Mouse (Mus musculus) left cerebral cortex, adult 8-10 months (tissue): ENCODE measurements at regions not wholly inside any gene's neighbourhood (a gene's known extent, or its start where the extent isn't known, plus 50 kb on each side); places are given as distances from the start of the nearest gene placed in this dataset.

Source experiments
- DNase-seq, 2 experiments: peaks; one replicate each; pipeline ENCODE4 v3.0.0; 2022; ENCODE audit warnings: low spot score in 2 of 2

DNA sequence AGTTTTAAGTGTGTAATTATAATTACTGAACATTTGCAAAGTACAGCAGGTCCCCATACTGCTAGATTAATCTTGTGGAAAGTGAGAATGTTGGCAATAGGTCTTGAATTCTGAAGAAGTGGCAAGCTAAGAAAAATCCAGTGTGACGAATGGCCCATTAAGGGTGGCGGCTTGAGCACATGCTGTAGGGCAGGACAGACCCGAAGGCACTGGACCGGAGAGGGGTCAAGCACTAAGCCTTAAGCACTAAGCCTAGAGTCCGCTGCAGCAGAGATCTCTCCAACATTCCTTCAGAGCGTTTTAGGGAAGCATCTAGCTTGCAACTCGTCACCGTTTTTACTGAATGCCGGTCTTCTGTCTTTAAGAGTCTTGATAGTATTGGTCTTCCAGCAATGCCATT, 105.6 kb downstream of the Aldh8a1 start:
- DNase-seq: no peak

DNA sequence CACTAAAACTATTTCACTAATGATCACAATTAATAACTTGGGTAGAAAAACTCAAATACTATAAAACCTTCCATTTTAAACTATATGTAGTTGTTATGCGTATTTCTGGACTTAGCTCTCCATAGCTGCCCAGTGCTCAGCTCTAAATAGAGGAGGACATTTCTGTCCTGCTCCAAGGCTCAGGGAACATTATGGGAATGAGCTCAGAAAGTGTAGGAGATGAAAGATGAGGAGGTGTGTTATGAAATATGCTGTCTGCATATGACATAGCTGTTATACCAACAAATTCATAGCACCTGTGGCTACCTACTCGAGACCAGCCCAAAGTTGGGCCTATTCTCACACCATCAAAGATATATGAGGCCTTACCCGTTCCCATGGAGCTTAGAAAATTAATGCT, 106.3 kb downstream of the Aldh8a1 start:
- no peak for DNase-seq

DNA sequence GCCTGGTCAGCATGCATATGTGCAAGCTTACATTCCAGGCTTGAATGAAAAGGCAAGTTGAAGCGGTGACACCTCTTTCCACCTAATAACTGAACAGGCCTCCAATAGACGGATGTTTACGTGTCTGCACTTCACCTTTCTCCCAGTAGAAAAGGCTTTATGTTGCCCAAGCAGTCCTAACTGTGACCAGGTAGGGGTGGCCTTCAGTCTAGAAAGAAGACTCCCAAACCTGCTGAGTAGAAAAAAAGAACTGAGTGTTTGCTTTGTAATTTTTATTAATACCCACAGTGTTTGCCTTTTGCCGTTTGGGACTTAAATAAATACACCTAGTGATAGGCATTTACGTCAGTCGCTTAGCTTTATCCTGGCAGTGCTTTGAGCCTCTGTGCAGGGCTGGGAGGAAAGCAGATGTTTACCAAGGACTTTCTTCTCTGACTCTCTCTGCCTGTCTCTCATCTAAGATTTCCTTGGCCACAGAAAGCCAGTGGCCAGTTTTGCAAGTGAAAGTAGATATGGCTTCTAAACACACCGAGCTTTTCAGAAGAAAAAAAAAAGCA, 104.5 kb upstream of the 1700020N01Rik start:
- no peak for DNase-seq

DNA sequence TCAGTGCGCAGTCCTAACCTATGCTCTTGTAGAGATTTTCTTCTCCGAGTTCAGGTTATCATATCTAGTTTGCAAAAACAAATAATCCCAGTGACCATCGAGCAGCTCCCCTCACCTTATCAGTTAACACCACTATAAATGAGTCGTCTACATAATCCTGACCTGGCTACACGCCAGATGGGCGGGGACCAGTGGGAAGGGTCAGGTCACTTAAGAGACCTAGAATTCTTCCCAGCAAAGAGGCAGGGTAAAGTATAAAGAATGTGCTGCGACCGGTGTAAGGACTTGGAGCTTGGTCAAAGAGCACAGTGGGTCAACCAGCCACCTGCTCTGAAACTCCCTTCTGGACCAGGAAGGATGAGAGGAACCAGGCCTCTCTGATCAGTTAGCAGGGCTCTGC, 102.0 kb upstream of the 1700020N01Rik start:
- DNase-seq: no peak

DNA sequence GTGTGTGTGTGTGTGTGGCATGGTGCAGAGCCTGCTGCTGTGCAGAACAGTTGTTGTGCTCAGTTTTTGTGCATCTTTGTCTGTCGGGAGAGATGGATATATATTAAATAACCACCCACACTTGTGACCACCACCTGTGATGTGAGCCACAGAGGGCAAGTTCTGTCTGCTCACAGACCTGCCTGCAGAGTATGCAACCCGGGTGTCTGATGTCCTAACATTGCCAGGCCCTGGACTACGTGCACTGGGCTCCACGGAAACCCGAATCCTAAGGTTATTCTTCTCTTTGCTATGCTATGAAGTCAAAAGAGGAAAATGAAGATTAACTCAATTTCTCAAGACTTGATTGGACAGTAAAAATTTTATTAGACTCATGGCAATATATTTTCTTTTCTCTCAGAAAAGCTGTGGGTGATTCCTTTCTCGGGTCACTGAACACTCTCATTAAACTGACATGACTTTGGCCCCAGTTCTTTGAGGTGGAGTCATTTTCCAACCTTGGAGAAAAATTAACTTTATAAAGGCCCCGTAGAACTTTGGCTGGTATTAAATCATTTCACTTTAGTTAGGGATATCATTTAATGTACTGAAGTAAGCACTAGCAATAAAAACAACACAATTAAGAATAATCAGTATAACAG, 100.6 kb upstream of the 1700020N01Rik start:
- DNase-seq: no peak

DNA sequence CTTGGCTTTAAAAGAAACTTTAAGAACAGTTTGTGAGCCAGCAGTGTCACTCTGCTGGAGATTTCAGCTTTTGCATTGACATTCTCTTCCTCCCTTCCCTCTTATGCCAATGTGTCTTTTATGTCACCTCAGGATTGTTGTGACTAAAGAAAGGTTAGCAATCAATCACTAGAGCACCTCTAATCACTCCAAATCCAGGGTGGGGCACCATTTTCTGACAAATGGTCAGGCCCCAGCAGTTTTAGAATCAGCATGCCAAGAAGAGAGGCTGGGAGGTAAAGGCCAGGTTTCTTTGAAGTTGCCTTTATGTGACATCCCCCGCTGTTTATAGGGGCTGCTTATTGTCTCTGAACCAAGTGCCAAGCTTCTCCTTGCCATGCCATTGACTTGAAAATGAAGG, 98.4 kb upstream of the 1700020N01Rik start:
- DNase-seq: no peak

DNA sequence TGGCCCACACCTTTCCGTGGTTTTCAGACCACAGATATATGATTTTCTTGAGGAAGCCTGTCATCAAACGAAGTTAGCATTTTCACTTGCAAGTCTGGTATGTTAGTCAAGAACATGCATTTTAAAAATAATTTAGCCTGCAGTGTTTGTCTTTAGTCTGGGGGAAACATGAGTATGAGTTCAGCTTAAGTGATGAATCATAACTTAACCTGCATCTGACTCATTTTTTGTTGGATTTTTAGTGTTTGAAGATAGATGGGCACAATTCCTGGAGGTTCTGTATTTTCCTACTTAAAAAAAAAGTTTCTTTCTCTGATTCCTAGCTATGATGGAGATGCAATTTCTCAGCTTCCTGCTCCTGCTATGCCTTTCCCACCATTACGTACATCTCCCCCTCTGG, 95.8 kb upstream of the 1700020N01Rik start:
- DNase-seq: no peak

DNA sequence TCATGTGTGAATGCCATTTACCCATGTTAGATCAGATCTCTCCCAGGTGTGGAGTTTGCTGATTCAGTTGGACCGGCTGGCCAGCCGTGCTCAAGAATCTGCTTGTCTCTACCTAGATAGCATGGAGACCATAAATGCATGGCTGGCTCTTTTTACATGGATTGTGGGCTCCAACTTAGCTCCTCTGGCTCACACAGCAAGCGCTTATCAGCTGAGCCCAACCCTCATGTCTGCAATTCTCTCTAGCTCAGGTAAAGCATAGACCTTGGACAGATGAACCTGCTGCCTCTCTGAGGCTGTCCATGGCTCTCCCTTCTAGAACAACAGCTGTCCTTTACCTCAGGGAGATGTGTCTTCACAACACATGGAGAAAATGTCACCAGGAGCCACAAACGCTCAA, 94.8 kb upstream of the 1700020N01Rik start:
- DNase-seq: no peak

DNA sequence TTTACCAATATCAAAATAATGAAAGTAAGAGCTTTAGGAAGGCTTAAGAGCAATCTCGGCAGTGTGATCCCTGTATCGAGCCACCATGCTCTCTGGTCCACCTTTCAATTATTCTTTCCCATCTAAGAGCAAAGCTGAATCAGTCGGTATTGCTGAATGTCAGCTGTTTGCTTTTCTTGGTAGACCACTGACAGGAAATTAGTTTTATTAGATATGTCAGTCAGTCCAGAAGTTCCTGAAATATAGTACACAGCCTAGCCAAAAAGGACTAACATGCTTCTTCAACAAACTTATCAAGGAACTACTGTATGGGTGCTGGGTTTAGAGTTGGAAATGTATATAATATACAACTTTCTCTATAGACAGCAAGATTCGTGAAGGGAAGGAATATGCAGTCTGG, 91.3 kb upstream of the 1700020N01Rik start:
- DNase-seq: no peak

DNA sequence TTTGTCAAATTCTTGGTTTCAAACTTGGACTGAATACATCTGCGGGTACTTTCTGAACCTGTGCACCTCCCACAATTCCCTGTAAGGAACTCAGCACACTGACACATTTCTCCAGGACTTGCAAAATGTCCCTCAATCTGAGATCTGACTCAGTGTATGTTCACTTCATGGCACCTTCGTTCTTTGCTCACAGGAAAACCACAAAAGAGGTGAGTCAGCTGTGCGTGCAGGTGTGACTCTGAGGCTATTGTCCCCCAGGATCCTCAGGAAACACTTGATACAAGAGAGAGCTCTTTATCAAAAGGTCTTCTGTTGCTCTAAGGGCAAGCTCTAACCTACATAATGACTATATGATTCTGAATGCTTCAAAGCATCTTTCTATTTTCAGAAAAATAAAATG, 88.5 kb upstream of the 1700020N01Rik start:
- DNase-seq: no peak

DNA sequence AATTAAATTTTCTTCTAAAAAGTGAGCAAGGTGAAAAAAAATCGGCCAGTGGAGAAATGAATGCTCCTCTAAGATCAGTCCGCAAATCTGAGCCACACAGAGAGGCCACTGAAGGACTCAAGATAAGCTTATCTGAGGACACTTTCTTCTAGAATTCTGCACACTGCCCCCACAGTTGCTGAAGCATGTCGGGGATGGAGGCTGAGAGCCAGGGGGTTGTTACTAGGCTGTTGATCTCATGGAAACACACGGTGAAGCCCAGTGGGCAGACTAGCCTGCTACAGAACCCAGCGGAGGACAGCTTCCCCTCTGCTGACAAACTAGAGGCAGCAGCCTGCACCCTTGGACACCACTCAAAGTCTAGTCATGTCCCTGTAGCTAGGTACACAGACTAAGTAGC, 81.6 kb upstream of the 1700020N01Rik start:
- no peak for DNase-seq

DNA sequence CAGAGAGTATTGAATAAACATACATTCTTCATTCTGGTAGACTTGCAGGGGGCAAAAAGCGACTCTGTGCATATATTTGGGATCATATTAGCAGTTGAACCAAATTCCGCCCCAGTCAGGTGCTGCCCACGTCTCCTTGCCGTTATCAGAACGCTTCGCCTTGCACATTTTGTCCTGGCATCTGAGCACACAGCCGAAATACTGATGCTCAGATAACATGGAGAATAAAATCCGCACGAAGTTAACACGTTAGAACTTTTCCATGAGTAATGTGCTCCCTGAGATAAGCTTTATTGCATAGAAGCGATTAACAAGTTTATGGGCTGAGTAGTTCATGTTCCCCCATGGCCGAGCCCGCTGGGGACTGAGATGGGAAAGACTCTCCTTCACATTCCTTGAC, 80.5 kb upstream of the 1700020N01Rik start:
- DNase-seq: no peak

DNA sequence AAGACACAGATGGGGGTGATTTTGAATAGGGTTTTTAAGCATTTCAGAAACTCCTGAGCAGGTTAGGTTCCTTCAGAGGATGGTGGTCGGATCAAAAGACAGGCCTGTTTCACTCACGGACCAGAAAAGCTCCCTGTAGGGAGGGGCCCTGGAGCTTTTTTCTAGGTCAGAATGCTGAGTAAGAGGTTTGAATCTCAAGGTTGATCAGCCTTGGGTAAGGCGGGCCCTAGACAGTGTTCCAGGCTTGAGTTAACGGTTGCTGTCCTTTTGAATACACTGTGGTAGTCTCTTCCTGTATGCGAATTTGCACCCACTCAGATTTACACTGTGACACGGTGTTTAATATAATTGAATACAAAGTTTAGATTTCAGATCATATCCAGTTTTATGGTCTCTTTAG, 75.2 kb upstream of the 1700020N01Rik start:
- DNase-seq: no peak

DNA sequence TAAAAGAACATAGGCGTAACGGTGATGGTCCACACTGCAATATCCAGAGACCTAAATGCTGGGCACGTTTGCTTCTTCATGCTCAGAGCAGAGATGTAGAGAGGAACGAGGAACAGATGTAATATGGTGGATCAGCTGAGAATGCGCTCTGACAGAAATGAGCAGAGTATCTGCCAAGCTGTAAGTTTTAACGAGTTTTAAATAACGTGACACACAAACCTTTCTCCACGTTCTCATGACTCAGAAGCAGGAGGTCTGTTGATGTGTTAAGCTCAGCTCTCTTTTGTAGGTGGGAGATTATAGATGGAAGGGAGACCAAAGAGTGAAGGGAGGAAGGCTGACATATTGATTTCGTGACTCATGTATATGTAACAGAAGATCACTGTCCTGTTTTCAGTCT, 72.1 kb upstream of the 1700020N01Rik start:
- peak in 1 of 2 experiments; percentile 21 for DNase-seq

DNA sequence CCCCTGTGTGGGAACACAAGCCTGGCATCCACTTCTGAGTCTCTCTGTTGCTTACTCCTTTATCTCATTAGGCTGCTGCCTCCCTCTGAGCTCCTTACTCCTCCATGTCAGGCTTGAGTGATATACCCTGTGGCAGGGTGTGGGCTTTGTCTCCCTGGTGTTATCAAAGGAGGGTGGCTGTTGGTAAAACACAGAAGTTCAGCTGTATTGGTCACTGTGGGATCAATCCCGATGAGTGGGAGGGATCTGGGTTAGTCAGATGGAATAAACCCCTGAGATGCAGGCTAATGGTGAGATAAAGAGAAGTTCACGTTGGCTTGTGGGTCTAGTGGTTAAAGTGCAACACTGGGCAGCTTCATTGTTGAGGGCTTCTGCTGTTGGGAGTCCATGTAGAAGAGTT, 67.4 kb upstream of the 1700020N01Rik start:
- no peak for DNase-seq

DNA sequence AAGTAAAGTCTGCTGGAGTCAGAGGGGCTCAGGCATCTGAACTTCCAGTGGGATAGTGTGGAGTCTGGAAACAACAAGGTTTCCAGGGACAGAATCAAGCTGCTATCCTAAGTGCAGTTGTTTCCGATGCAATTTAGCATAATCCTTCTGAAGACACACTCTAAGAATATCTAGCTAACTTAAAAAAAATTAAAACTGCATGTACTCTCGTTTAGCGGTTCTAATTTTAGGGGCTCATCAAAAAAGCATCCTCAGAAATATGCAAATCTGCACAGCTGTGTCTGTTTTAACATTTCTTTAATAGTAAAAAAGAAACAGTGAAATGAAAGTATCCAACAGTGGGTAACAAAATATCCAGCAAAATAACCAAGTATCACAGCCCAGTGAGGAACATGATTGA, 64.5 kb upstream of the 1700020N01Rik start:
- no peak for DNase-seq

DNA sequence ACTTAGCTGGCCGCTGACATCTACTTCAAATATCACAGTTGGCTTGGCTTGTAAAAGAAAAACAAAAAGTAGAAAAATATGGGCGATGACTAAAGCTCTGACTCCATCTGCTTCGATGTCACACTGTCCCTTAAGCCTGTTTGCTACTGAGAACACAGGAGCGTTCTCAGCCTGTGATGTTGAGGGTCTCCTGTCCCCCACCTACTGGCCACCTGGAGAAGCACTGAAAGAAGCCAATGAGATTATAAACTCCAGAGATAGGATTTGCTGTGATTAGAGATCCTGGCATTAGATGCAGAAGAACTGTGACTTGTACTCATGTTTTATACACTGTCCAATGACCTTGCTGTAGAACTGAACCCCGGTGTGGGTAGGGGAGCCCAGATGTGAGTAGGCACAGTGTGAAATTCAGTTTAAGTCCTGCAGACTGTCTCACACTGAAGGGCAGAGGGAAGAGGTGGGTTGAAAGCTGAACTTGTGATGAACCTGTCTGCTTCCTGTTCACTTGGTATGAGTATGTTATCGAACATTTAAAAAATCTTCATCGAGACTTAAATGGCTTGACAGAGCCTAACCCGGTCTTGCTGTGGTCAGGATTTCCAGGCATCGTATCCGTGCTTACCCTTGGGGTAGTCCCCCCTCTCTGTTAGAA, 63.7 kb upstream of the 1700020N01Rik start:
- no peak for DNase-seq

DNA sequence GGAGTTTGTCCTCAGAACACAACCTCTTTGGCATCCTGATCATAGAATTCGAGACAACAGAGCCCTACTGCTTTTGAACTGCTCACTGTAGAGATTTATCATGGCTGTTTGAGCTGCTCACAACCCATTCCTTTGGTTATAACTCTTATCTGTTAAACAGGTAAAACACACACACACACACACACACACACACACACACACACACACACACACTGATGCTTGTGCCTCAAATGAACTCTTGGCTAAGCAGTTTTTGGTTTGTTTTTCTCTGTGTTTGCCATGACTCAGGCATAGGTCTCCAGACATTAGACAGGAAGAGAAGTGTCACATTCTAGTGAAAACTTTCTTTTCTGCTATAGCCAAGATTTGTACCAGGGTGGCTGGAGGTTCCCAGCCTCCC, 60.8 kb upstream of the 1700020N01Rik start:
- no peak for DNase-seq

DNA sequence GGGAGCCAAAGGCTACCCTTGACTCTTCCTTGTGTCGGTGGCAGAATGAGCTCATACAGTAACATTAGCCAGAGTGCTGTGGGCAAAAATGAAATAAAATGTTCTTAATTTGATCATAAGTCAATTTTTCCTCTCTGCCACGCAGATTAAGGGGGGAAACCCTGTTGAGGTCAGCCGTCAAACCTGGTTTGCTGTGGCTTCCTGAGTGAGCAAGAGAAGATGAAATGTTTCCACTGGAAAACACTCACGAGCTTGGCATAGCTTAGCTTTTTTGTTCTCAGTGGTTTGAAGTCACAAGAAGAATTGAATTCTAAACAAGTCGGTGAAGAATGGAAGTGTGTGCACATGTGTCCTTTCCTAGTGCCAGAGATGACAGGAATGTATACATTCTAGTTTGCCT, 57.3 kb upstream of the 1700020N01Rik start:
- DNase-seq: no peak

DNA sequence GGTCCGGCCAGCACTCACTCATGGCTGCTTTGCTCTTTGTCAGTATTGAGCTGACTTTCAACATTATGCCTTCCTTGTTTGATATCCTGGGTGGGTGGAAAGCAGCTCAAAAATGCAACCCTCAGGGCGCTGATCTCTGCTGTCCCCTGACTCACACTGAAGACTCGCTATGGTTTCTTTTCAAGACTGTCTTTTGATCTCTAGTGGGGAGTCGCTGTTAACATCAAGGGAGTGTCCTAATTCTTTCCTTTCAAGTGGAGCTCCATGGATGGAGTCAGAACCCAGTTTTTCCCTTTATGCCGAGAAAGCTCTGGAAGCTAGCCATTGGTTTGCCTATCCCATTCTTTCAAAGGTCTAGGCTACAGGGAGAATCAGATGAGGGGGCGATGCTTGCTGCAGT, 54.5 kb upstream of the 1700020N01Rik start:
- DNase-seq: no peak
